Mouse (Mus musculus) lung, postnatal 0 days (tissue): ENCODE measurements around the gene Mus81.

Experiments
- CTCF ChIP-seq: IDR thresholded peaks from 2 replicates; pipeline ENCODE4 v1.5.1; 2016; ENCODE audit warnings: antibody characterized with exemption, mild to moderate bottlenecking
- EP300 ChIP-seq: IDR thresholded peaks from 2 replicates; pipeline ENCODE4 v1.6.1; 2016; ENCODE audit warnings: antibody characterized with exemption, mild to moderate bottlenecking, control low read depth

DNA sequence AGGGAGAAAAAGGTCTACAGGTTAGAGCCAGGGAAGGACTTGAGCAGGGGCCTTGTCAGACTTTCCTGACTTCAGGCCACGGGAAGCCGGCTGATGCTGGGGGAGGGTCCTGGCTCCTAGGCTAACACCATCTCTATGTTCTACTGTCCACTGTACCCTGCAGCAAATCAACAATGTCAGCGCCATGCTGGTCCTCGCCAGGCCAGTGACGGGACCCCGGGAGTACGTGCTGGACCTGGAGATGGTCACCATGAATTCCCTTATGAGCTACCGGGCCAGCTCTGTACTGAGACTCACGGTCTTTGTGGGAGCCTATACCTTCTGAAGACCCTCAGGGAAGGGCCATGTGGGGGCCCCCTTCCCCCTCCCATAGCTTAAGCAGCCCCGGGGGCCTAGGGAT, 6.8 kb downstream of the Mus81 start:
- TF ChIP-seq CTCF (no peak), EP300 (no peak)
